Mouse (Mus musculus) adrenal gland, postnatal 4 days (tissue): ENCODE data around the gene Il1r1. TPM values are rescaled to one million over a fixed set of nuclear protein-coding genes. Genes with fewer than 3 reads are reported as not detected.

Experiments
- DNase-seq, 2 experiments: peaks; one replicate each; pipeline ENCODE4 v3.0.0; 2021 to 2022; ENCODE audit warnings: low spot score in 2 of 2, mixed read lengths in 2 of 2
- total RNA-seq, 2 experiments: library from RNA; stranded (reverse); gene quantifications; 2 replicates each; pipeline ENCODE4 v1.2.3; 2021

Il1r1 gene
- total RNA-seq, 2 experiments from 2014 or later, result 8.2 to 8.8 TPM

- DNase-seq, result no peak
These were observed 5.5 kb downstream of the Il1r1 start for GRCm38 (mm10) chr1:40230336-40230735.

- no peak for DNase-seq
These were observed 6.2 kb downstream of the Il1r1 start for GRCm38 (mm10) chr1:40231116-40231515.

- DNase-seq, result no peak
These were observed 8.3 kb downstream of the Il1r1 start for GRCm38 (mm10) chr1:40233217-40233616.

GRCm38 (mm10) chr1:40233621-40234020 lies 8.7 kb downstream of the Il1r1 start:
- DNase-seq, result no peak

GRCm38 (mm10) chr1:40235597-40236249 lies 10.8 kb downstream of the Il1r1 start:
- no peak for DNase-seq

- DNase-seq, result no peak
These were observed 11.8 kb downstream of the Il1r1 start for GRCm38 (mm10) chr1:40236694-40237093.

- DNase-seq, result no peak
These were observed 12.2 kb downstream of the Il1r1 start for GRCm38 (mm10) chr1:40237094-40237493.

- no peak for DNase-seq
These were observed 15.6 kb downstream of the Il1r1 start for GRCm38 (mm10) chr1:40240353-40241092.

- no peak for DNase-seq
These were observed 17.8 kb downstream of the Il1r1 start for GRCm38 (mm10) chr1:40242717-40243116.

- DNase-seq, result no peak
These were observed 18.7 kb downstream of the Il1r1 start for GRCm38 (mm10) chr1:40243561-40243998.

- no peak for DNase-seq
These were observed 25.5 kb downstream of the Il1r1 start for GRCm38 (mm10) chr1:40250425-40250824.

GRCm38 (mm10) chr1:40252507-40252906 lies 27.6 kb downstream of the Il1r1 start:
- DNase-seq, result no peak

- DNase-seq, result no peak
These were observed 29.1 kb downstream of the Il1r1 start for GRCm38 (mm10) chr1:40253940-40254339.

GRCm38 (mm10) chr1:40254347-40255057 lies 29.6 kb downstream of the Il1r1 start:
- no peak for DNase-seq

- no peak for DNase-seq
These were observed 37.7 kb downstream of the Il1r1 start for GRCm38 (mm10) chr1:40262441-40263121.

GRCm38 (mm10) chr1:40263122-40263498 lies 38.2 kb downstream of the Il1r1 start:
- no peak for DNase-seq

- no peak for DNase-seq
These were observed 38.8 kb downstream of the Il1r1 start for GRCm38 (mm10) chr1:40263679-40264078.

GRCm38 (mm10) chr1:40265301-40265835 lies 40.5 kb downstream of the Il1r1 start:
- DNase-seq, result no peak

GRCm38 (mm10) chr1:40266431-40267260 lies 41.8 kb downstream of the Il1r1 start:
- DNase-seq, result peak; percentile 65 to 66

- DNase-seq, result no peak
These were observed 43.0 kb downstream of the Il1r1 start for GRCm38 (mm10) chr1:40267846-40268245.
